Mouse (Mus musculus) cortical plate, adult 2 months (tissue): Measurements from ENCODE around the gene Gpld1.

Experiments used
- CTCF ChIP-seq: fragments of 200-500 bp; IDR thresholded peaks from 2 replicates; pipeline ENCODE4 v1.5.1; 2011; ENCODE audit warnings: mild to moderate bottlenecking, control low read depth, low read length; ENCODE audit not compliant: insufficient read depth; ENCODE audit errors: extremely low read depth
- POLR2A ChIP-seq: fragments of 200-500 bp; IDR thresholded peaks from 2 replicates; pipeline ENCODE4 v1.6.1; 2011; ENCODE audit warnings: mild to moderate bottlenecking, low read length, control low read depth; ENCODE audit not compliant: insufficient read depth; ENCODE audit errors: extremely low read depth

DNA sequence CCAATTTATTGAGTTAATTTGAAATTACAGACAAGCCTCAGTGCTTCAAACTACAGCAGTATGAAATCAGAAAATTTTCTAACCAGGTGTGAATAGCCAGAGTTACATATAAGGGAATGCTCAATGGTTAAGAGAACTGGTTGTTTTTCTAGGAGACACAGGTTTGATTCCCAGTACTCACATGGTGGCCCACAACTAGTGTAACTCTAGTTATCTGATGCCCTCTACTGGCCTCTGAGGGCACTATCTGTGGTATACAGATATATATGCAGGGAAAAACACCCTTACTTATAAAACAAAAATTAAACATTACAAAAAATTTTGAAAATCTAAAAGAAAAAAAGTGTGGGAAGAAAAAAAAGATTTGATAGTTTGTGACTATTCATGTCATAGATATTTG, 60.0 kb downstream of the Gpld1 start:
- 0 out of 2 replicates have a peak, but pooled peaks have one; percentile 2 for TF ChIP-seq CTCF
- TF ChIP-seq POLR2A: no peak
